Mouse (Mus musculus) hindbrain, postnatal 0 days (tissue): ENCODE results near the gene Pgd. TPM values are rescaled to one million over a fixed set of nuclear protein-coding genes. Genes with fewer than 3 reads are reported as not detected.

Source experiments
- ATAC-seq: fragments of 200-750 bp; cut with Nextera tagmentation; 2 replicates; pipeline ENCODE4 v1.8.0; 2017; ENCODE audit warnings: mild to moderate bottlenecking, moderate TSS enrichment, moderate library complexity
- DNase-seq: peaks from one replicate; pipeline ENCODE4 v3.0.0-alpha.2; 2015; ENCODE audit warnings: low spot score
- H3K27ac ChIP-seq: fragments of 300-500 bp; sonication (generic); 2 replicates; pipeline ENCODE4 v1.5.1; 2014; ENCODE audit warnings: mild to moderate bottlenecking
- H3K27me3 ChIP-seq: fragments of 300-500 bp; sonication (generic); 2 replicates; pipeline ENCODE4 v1.6.1; 2014; ENCODE audit warnings: low read length, mixed read lengths; ENCODE audit not compliant: insufficient read depth
- H3K36me3 ChIP-seq: fragments of 300-500 bp; sonication (generic); 2 replicates; pipeline ENCODE4 v1.6.1; 2014; ENCODE audit warnings: low read length, mixed read lengths; ENCODE audit not compliant: insufficient read depth
- H3K4me1 ChIP-seq: fragments of 300-500 bp; sonication (generic); 2 replicates; pipeline ENCODE4 v1.6.1; 2014; ENCODE audit warnings: antibody characterized with exemption, low read length, mixed read lengths; ENCODE audit not compliant: insufficient read depth
- H3K4me2 ChIP-seq: fragments of 300-500 bp; sonication (generic); 2 replicates; pipeline ENCODE4 v1.6.1; 2014; ENCODE audit warnings: low read depth, mild to moderate bottlenecking, low read length, moderate library complexity, mixed read lengths
- H3K4me3 ChIP-seq: fragments of 300-500 bp; sonication (generic); 2 replicates; pipeline ENCODE4 v1.5.1; 2014; ENCODE audit warnings: low read length
- H3K9ac ChIP-seq: fragments of 300-500 bp; sonication (generic); replicated peaks from 2 replicates; pipeline ENCODE4 v1.6.1; 2014; ENCODE audit warnings: mild to moderate bottlenecking, low read length, moderate library complexity, mixed read lengths
- H3K9me3 ChIP-seq: fragments of 300-500 bp; sonication (generic); 2 replicates; pipeline ENCODE4 v1.6.1; 2016; ENCODE audit warnings: low read length, mixed read lengths
- CTCF ChIP-seq: IDR thresholded peaks from 2 replicates; pipeline ENCODE4 v1.5.1; 2016; ENCODE audit warnings: antibody characterized with exemption, control low read depth, low read depth
- WGBS: fragments of 180-500 bp; shearing (Covaris S2); extraction: QIAGEN DNeasy Blood & Tissue Kit; methylation state at CpG from one replicate; pipeline ENCODE4 v1.1.7; 2014; 5-methylcytosine and 5-hydroxymethylcytosine counted together
- polyA plus RNA-seq: library from polyadenylated mRNA; unstranded; fragments of >200 nt; fragmentation: Nextera tagmentation; extraction: Ambion mirVana; gene quantifications from 2 replicates; pipeline ENCODE4 v1.2.1, GENCODE M21; 2015
- total RNA-seq: library from RNA; depleted of rRNA; stranded (reverse); fragments of >200 nt; gene quantifications from 2 replicates; pipeline ENCODE4 v1.2.3, GENCODE M21; 2014

The Pgd gene
- total and polyA plus RNA-seq, 2 experiments from 2014 or later = 36.3 to 94.8 TPM

- 94% methylated on average over 6 of the region's 6 CpGs for WGBS
- H3K4me1 ChIP-seq = peaks cover 4% of the 10 kb centered on the region; the same call in 1 of the 2 replicates
- H3K27me3 ChIP-seq = no peaks in the 10 kb centered on the region
- no peaks in the 10 kb centered on the region for H3K9me3 ChIP-seq
- no peak overlapping the region for H3K4me2 ChIP-seq
- DNase-seq = no peak
- no peak overlapping the region for H3K4me3 ChIP-seq
- ATAC-seq = no peak
- TF ChIP-seq CTCF = no peak
- peaks cover 59% of the 10 kb centered on the region for H3K36me3 ChIP-seq
- H3K9ac ChIP-seq = no peak overlapping the region
- H3K27ac ChIP-seq = no peak overlapping the region
These were observed 5.4 kb downstream of the Pgd start for GRCm38 (mm10) chr4:149161166-149161565.

GRCm38 (mm10) chr4:149159891-149160290 lies 6.7 kb downstream of the Pgd start:
- H3K9me3 ChIP-seq = no peaks in the 10 kb centered on the region
- TF ChIP-seq CTCF = no peak
- peaks cover 72% of the 10 kb centered on the region for H3K36me3 ChIP-seq
- no peak overlapping the region for H3K27ac ChIP-seq
- H3K27me3 ChIP-seq = no peaks in the 10 kb centered on the region
- H3K4me3 ChIP-seq = no peak overlapping the region
- ATAC-seq (no peak), DNase-seq (no peak)
- no peak overlapping the region for H3K4me2 ChIP-seq
- WGBS = 81% methylated on average over 13 of the region's 13 CpGs
- H3K9ac ChIP-seq = no peak overlapping the region
- no peaks in the 10 kb centered on the region for H3K4me1 ChIP-seq

GRCm38 (mm10) chr4:149159203-149159602 lies 7.4 kb downstream of the Pgd start:
- Histone ChIP-seq H3K27ac (no peak overlapping the region), H3K36me3 (peaks cover 79% of the 10 kb centered on the region)
- 98% methylated on average over 2 of the region's 2 CpGs for WGBS

DNA sequence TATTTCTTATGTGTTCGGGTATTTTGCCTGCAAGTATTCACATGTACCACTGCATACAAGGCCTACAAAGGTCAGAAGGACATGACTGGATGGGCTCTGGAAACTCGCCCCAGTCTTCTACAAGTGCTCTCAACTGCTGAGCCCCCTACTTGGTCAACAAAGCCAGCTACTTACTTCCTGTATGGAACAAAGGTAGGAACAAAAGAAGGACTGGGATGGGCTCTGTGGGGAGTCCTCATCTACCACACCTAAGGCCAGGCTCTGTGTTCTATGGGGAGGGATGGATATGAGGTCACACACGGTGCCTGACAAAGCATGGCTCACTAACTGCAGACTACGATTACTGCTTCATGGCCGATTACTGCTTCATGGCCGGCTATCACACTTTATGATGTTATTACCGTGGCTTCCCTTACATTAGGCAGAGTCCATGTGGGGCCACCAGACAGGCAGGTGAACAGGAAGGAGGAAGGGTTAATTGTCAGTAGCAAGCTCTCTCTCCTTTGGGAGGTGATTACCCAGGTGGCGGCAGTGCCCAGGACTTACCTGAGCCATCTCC lies 9.1 kb downstream of the Pgd start:
- Histone ChIP-seq H3K4me2 (no peak overlapping the region), H3K9me3 (no peaks in the 10 kb centered on the region), H3K27me3 (no peaks in the 10 kb centered on the region), H3K4me1 (no peaks in the 10 kb centered on the region), H3K27ac (no peak overlapping the region), H3K9ac (no peak overlapping the region), H3K36me3 (peaks cover 87% of the 10 kb centered on the region), H3K4me3 (no peak overlapping the region)
- 90% methylated on average over 8 of the region's 8 CpGs for WGBS
- ATAC-seq (no peak), DNase-seq (no peak)
- no peak for TF ChIP-seq CTCF

More at GRCm38 (mm10) chr4:149159203-149159602, 7.4 kb downstream of the Pgd start:
- no peak for TF ChIP-seq CTCF
- DNase-seq = no peak
- Histone ChIP-seq H3K4me1 (no peaks in the 10 kb centered on the region), H3K9ac (no peak overlapping the region), H3K9me3 (no peaks in the 10 kb centered on the region), H3K4me2 (no peak overlapping the region), H3K4me3 (no peak overlapping the region), H3K27me3 (no peaks in the 10 kb centered on the region)
- ATAC-seq = no peak

DNA sequence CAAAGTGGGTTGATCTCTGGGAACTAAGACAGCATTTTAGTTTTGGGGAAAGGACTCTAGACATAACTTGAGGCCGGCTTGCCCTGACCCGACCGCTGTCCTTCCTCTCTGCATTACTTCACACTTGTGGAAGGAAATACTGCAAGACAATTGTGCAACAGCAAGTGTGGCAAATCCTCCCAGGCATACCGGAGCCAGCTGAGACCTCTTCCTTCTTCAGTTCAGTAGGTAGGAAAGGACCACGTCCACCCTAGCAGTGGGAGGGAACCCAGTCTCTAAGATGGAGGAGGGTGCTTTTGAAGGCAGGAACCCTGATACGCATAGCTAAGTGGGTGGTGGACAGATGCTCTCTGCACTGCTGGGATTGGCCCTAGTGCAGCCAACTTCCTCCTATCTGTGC lies 10.9 kb downstream of the Pgd start:
- H3K27ac ChIP-seq = no peak overlapping the region
- ATAC-seq (no peak), DNase-seq (no peak)
- H3K4me1 ChIP-seq = no peaks in the 10 kb centered on the region
- no peak overlapping the region for H3K4me3 ChIP-seq
- H3K36me3 ChIP-seq = peaks cover 80% of the 10 kb centered on the region
- TF ChIP-seq CTCF = no peak
- H3K9me3 ChIP-seq = no peaks in the 10 kb centered on the region
- H3K4me2 ChIP-seq = no peak overlapping the region
- WGBS = 91% methylated on average over 6 of the region's 6 CpGs
- no peaks in the 10 kb centered on the region for H3K27me3 ChIP-seq
- no peak overlapping the region for H3K9ac ChIP-seq

GRCm38 (mm10) chr4:149154859-149155258 lies 11.7 kb downstream of the Pgd start:
- H3K36me3 ChIP-seq = peaks cover 80% of the 10 kb centered on the region
- WGBS = 97% methylated on average over 7 of the region's 7 CpGs
- H3K4me1 ChIP-seq = no peaks in the 10 kb centered on the region
- no peak overlapping the region for H3K27ac ChIP-seq
- H3K27me3 ChIP-seq = no peaks in the 10 kb centered on the region
- no peak overlapping the region for H3K4me2 ChIP-seq
- no peak overlapping the region for H3K9ac ChIP-seq
- TF ChIP-seq CTCF = no peak
- ATAC-seq (no peak), DNase-seq (no peak)
- no peaks in the 10 kb centered on the region for H3K9me3 ChIP-seq
- H3K4me3 ChIP-seq = no peak overlapping the region

DNA sequence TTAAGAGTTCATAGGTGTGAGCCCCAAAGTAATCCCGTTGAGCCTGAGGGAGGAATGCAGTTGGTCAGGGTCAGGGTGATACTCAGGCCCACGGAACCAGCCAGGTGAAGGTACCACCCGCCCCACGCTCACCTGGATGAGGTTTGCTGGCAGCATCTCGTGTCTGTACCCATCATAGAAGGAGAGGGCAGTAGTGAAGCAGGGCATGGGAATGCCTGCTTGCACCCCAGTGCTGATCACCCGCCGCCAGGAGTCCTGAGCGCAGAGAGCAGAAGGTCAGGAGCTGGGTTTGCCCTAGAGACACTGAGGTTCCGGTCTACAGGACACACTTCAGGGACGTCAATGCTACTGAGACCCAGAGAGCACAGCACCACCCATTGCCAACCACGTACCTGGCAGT lies 15.8 kb downstream of the Pgd start:
- ATAC-seq = no peak
- 92% methylated on average over 11 of the region's 11 CpGs for WGBS
- no peak overlapping the region for H3K27ac ChIP-seq

More for the DNA sequence above, 15.8 kb downstream of the Pgd start:
- DNase-seq = no peak
- H3K4me2 ChIP-seq = no peak overlapping the region
- no peak for TF ChIP-seq CTCF
- H3K36me3 ChIP-seq = peaks cover 41% of the 10 kb centered on the region
- H3K27me3 ChIP-seq = no peaks in the 10 kb centered on the region
- no peak overlapping the region for H3K4me3 ChIP-seq
- H3K4me1 ChIP-seq = no peaks in the 10 kb centered on the region
- H3K9ac ChIP-seq = no peak overlapping the region
- no peaks in the 10 kb centered on the region for H3K9me3 ChIP-seq
